Mouse (Mus musculus) layer of hippocampus, adult 2 months (tissue): ENCODE results near the gene Mrtfb. TPM values are rescaled to one million over a fixed set of nuclear protein-coding genes. Genes with fewer than 3 reads are reported as not detected.
A peak's percentile ranks its signal among the peaks of the same experiment; 100 is the strongest.

Source experiments
- DNase-seq, 2 experiments: peaks; one replicate each; pipeline ENCODE4 v3.0.0; 2022; ENCODE audit warnings: low spot score in 2 of 2
- H3K27ac ChIP-seq: fragments of 200-600 bp; 2 replicates; pipeline ENCODE4 v1.8.1; 2022
- H3K4me3 ChIP-seq: fragments of 200-600 bp; 2 replicates; pipeline ENCODE4 v1.8.1; 2022; ENCODE audit warnings: mild to moderate bottlenecking
- CTCF ChIP-seq: fragments of 200-600 bp; conservative IDR thresholded peaks from 2 replicates; pipeline ENCODE4 v1.8.1; 2022; ENCODE audit warnings: antibody characterized with exemption, mild to moderate bottlenecking, moderate library complexity
- total RNA-seq, 2 experiments: library from RNA; stranded (reverse); gene quantifications; 2 replicates each; pipeline ENCODE4 v1.2.3; 2021

The Mrtfb gene
- total RNA-seq, 2 experiments from 2014 or later = 173 to 185 TPM

- H3K4me3 ChIP-seq = peak overlapping the region; percentile 49; the same call in 1 of the 2 replicates
- no peak for TF ChIP-seq CTCF
- peak overlapping the region; percentile 55; the same call in 1 of the 2 replicates for H3K27ac ChIP-seq
- no peak for DNase-seq
Observed at GRCm38 (mm10) chr16:13363141-13363540, 106.9 kb downstream of the Mrtfb start.

GRCm38 (mm10) chr16:13364145-13364544 is 107.9 kb downstream of the Mrtfb start:
- TF ChIP-seq CTCF = no peak
- peak overlapping the region; percentile 82; the same call in 1 of the 2 replicates for H3K27ac ChIP-seq
- DNase-seq = no peak
- no peak overlapping the region for H3K4me3 ChIP-seq

- peak overlapping the region; percentile 37 for H3K4me3 ChIP-seq
- no peak for TF ChIP-seq CTCF
- DNase-seq = no peak
- peak overlapping the region; percentile 82 for H3K27ac ChIP-seq
Observed at GRCm38 (mm10) chr16:13366256-13366655, 110.0 kb downstream of the Mrtfb start.

GRCm38 (mm10) chr16:13366802-13367465 is 110.7 kb downstream of the Mrtfb start:
- DNase-seq = peak in 1 of 2 experiments; percentile 63
- Histone ChIP-seq H3K27ac (peak overlapping the region; percentile 82), H3K4me3 (peak overlapping the region; percentile 37)
- TF ChIP-seq CTCF = no peak

- peak overlapping the region; percentile 82 for H3K27ac ChIP-seq
- no peak for DNase-seq
- no peak for TF ChIP-seq CTCF
- H3K4me3 ChIP-seq = peak overlapping the region; percentile 37; the same call in 1 of the 2 replicates
Observed at GRCm38 (mm10) chr16:13367466-13367856, 111.2 kb downstream of the Mrtfb start.

GRCm38 (mm10) chr16:13368645-13369044 is 112.4 kb downstream of the Mrtfb start:
- no peak for TF ChIP-seq CTCF
- no peak for DNase-seq
- Histone ChIP-seq H3K4me3 (no peak overlapping the region), H3K27ac (no peak overlapping the region; the same call in 1 of the 2 replicates)

GRCm38 (mm10) chr16:13371740-13372287 is 115.5 kb downstream of the Mrtfb start:
- no peak for TF ChIP-seq CTCF
- Histone ChIP-seq H3K4me3 (no peak overlapping the region), H3K27ac (peak overlapping the region; percentile 79)
- peak; percentile 72 to 82 for DNase-seq

- no peak for TF ChIP-seq CTCF
- Histone ChIP-seq H3K4me3 (no peak overlapping the region), H3K27ac (peak overlapping the region; percentile 79)
- no peak for DNase-seq
Observed at GRCm38 (mm10) chr16:13372899-13373533, 116.7 kb downstream of the Mrtfb start.

GRCm38 (mm10) chr16:13376947-13377486 is 120.7 kb downstream of the Mrtfb start:
- no peak for TF ChIP-seq CTCF
- peak overlapping the region; percentile 61; the same call in 1 of the 2 replicates for H3K27ac ChIP-seq
- DNase-seq = no peak
- no peak overlapping the region for H3K4me3 ChIP-seq

- TF ChIP-seq CTCF = no peak
- no peak overlapping the region for H3K4me3 ChIP-seq
- H3K27ac ChIP-seq = peak overlapping the region; percentile 61; the same call in 1 of the 2 replicates
- no peak for DNase-seq
Observed at GRCm38 (mm10) chr16:13378157-13378556, 121.9 kb downstream of the Mrtfb start.

- Histone ChIP-seq H3K27ac (no peak overlapping the region), H3K4me3 (no peak overlapping the region)
- no peak for DNase-seq
- no peak for TF ChIP-seq CTCF
Observed at GRCm38 (mm10) chr16:13379865-13380264, 123.6 kb downstream of the Mrtfb start.

- DNase-seq = no peak
- TF ChIP-seq CTCF = no peak
- H3K4me3 ChIP-seq = no peak overlapping the region
- 0 out of 2 replicates have a peak overlapping the region, but pooled peaks have one; percentile 11 for H3K27ac ChIP-seq
Observed at GRCm38 (mm10) chr16:13381771-13382170, 125.5 kb downstream of the Mrtfb start.

GRCm38 (mm10) chr16:13387306-13387705 is 131.0 kb downstream of the Mrtfb start:
- H3K27ac ChIP-seq = peak overlapping the region; percentile 29
- DNase-seq = no peak
- no peak for TF ChIP-seq CTCF
- no peak overlapping the region for H3K4me3 ChIP-seq
